Mouse (Mus musculus) forebrain, embryonic 15.5 days (tissue): ENCODE measurements at regions not wholly inside any gene's neighbourhood (a gene's known extent, or its start where the extent isn't known, plus 50 kb on each side); places are given as distances from the start of the nearest gene placed in this dataset.

ENCODE experiments used
- ATAC-seq: fragments of 200-750 bp; cut with Nextera tagmentation; replicated peaks from 2 replicates; pipeline ENCODE4 v1.8.0; 2017; ENCODE audit warnings: mild to moderate bottlenecking, moderate TSS enrichment, moderate library complexity
- H3K27ac ChIP-seq: fragments of 300-500 bp; sonication (generic); replicated peaks from 2 replicates; pipeline ENCODE4 v1.5.1; 2015; ENCODE audit warnings: mild to moderate bottlenecking, inconsistent platforms
- H3K27me3 ChIP-seq: fragments of 300-500 bp; sonication (generic); 2 replicates; pipeline ENCODE4 v1.6.1; 2015; ENCODE audit warnings: inconsistent platforms
- H3K36me3 ChIP-seq: fragments of 300-500 bp; sonication (generic); 2 replicates; pipeline ENCODE4 v1.6.1; 2015; ENCODE audit warnings: mild to moderate bottlenecking, inconsistent platforms
- H3K4me1 ChIP-seq: fragments of 300-500 bp; sonication (generic); 2 replicates; pipeline ENCODE4 v1.6.1; 2015; ENCODE audit warnings: inconsistent platforms
- H3K4me2 ChIP-seq: fragments of 300-500 bp; sonication (generic); replicated peaks from 2 replicates; pipeline ENCODE4 v1.6.1; 2015; ENCODE audit warnings: mild to moderate bottlenecking, inconsistent platforms
- H3K4me3 ChIP-seq: fragments of 300-500 bp; sonication (generic); 2 replicates; pipeline ENCODE4 v1.5.1; 2015; ENCODE audit warnings: mild to moderate bottlenecking, inconsistent platforms
- H3K9ac ChIP-seq: fragments of 300-500 bp; sonication (generic); replicated peaks from 2 replicates; pipeline ENCODE4 v1.6.1; 2015; ENCODE audit warnings: mild to moderate bottlenecking, inconsistent platforms
- H3K9me3 ChIP-seq: fragments of 300-500 bp; sonication (generic); 2 replicates; pipeline ENCODE4 v1.6.1; 2016; ENCODE audit warnings: inconsistent platforms
- WGBS: fragments of 180-500 bp; shearing (Covaris S2); methylation state at CpG from one replicate; pipeline ENCODE4 v1.1.7; 2015; ENCODE audit warnings: mixed read lengths; 5-methylcytosine and 5-hydroxymethylcytosine counted together

DNA sequence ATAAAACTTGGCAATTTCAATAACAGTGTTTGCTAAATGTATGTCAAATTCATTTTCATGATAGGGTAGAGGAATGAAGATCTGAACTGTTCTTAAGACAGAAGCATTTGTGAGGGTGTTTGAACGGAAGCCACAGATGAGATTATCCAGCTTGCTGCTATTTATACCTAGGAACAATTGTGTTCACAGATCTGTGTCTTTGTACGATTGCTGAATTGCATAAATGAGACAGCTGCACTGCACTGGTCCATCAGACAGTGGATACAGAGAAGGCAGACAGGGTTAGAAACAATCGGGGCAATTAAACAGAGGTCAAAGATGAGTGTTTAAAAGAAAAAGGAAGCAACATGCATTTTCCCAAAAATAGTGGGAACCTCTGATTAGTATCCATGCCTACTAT, 786.6 kb upstream of the Chrm3 start:
- H3K4me3 ChIP-seq = no peak overlapping the region
- no peak overlapping the region for H3K27ac ChIP-seq
- no peak overlapping the region for H3K9ac ChIP-seq
- no peak overlapping the region for H3K4me2 ChIP-seq
- WGBS = 78% methylated on average over 3 of the region's 3 CpGs
- H3K9me3 ChIP-seq = no peaks in the 10 kb centered on the region
- no peaks in the 10 kb centered on the region for H3K27me3 ChIP-seq
- no peaks in the 10 kb centered on the region for H3K36me3 ChIP-seq
- ATAC-seq = peak; percentile 63; the same call in 1 of the 2 replicates
- no peaks in the 10 kb centered on the region for H3K4me1 ChIP-seq

DNA sequence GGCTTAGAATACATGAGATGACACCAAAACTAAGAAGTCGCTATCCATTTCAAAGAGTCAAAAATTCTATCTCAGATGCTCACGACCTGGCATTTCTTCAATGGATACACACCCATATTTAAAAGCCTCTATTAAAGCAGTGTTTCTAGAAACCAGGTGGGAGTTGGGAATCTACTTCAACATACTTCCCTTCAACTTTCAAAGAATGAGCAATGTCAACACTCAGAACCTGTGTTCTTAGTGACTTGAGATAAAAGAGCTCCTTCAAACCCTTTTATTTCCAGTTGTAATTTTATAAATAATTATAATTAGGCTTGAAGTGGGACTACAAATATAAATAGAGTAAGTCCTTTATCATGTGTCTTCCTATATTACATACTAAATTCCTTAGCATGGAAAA, 747.0 kb upstream of the Chrm3 start:
- no peak for ATAC-seq
- Histone ChIP-seq H3K27ac (no peak overlapping the region), H3K4me2 (no peak overlapping the region), H3K27me3 (no peaks in the 10 kb centered on the region), H3K9ac (no peak overlapping the region), H3K4me1 (no peaks in the 10 kb centered on the region), H3K9me3 (no peaks in the 10 kb centered on the region), H3K4me3 (no peak overlapping the region), H3K36me3 (no peaks in the 10 kb centered on the region)
- 89% methylated on average over 2 of the region's 2 CpGs for WGBS

DNA sequence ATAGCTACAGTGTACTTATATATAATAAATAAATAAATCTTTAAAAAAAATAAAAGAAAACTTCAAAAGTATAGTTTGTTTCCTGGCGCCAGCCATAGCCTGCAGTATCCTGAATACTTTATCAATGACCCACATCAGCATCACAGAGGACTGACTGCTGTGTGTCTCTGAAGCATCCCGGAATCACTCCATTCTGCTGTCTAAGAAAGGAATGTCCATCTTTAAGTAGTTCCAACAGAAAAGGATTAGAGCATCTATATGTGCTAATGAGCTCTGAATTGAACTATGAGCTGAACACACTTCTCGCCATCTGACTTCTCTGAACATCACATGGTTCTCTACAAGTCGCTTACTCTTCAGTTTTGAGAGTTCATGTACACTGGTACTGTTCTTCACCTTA, 745.8 kb upstream of the Chrm3 start:
- Histone ChIP-seq H3K9ac (no peak overlapping the region), H3K9me3 (no peaks in the 10 kb centered on the region), H3K4me3 (no peak overlapping the region), H3K27ac (no peak overlapping the region), H3K4me1 (no peaks in the 10 kb centered on the region), H3K4me2 (no peak overlapping the region), H3K36me3 (no peaks in the 10 kb centered on the region), H3K27me3 (no peaks in the 10 kb centered on the region)
- 89% methylated on average over 4 of the region's 4 CpGs for WGBS
- ATAC-seq = no peak

GRCm38 (mm10) chr13:11105571-11105970, 744.9 kb upstream of the Chrm3 start:
- 81% methylated on average over 2 of the region's 2 CpGs for WGBS
- Histone ChIP-seq H3K9me3 (no peaks in the 10 kb centered on the region), H3K9ac (no peak overlapping the region), H3K4me1 (no peaks in the 10 kb centered on the region), H3K4me3 (no peak overlapping the region), H3K36me3 (no peaks in the 10 kb centered on the region), H3K27me3 (no peaks in the 10 kb centered on the region), H3K4me2 (no peak overlapping the region), H3K27ac (no peak overlapping the region)
- ATAC-seq = no peak

- H3K36me3 ChIP-seq = no peaks in the 10 kb centered on the region
- no peak overlapping the region for H3K4me3 ChIP-seq
- H3K27me3 ChIP-seq = no peaks in the 10 kb centered on the region
- no peak overlapping the region for H3K9ac ChIP-seq
- ATAC-seq = no peak
- H3K9me3 ChIP-seq = no peaks in the 10 kb centered on the region
- H3K27ac ChIP-seq = no peak overlapping the region
- H3K4me2 ChIP-seq = no peak overlapping the region
- no peaks in the 10 kb centered on the region for H3K4me1 ChIP-seq
These were observed 738.9 kb upstream of the Chrm3 start for GRCm38 (mm10) chr13:11099586-11099950.

DNA sequence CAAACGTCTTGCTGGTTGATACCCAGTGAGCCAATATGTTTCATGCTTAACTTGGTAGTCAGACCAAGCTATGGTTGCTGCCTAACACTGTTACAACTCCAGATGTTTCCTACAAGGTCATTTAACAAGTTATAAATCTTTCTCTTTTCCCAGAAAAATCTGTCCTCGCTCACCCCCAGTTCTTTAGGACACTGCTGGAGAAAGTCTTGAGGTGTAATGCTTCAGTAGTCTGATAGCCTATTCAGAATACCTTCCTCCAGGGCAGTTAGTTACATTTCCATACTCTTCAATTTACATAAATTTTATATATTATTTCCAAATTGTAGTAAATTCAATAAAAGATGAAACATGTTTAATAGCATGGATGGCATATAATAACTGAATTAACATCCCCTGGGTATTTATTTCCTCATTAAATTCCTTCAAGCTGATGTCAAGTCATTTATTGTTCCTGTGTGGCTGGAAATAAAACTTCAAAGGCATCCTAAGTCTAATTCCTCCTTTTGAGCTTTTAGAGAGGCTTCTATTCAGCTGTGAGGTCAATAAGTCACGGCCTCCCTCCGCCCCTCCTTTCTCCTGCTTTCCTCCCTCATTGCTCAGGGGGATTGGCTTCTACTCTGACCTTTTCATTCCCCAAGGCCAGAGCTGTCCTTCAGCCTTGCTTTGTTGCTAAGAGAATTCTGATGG, 738.4 kb upstream of the Chrm3 start:
- Histone ChIP-seq H3K4me2 (no peak overlapping the region), H3K9ac (no peak overlapping the region), H3K27ac (no peak overlapping the region), H3K9me3 (no peaks in the 10 kb centered on the region), H3K27me3 (no peaks in the 10 kb centered on the region), H3K4me1 (no peaks in the 10 kb centered on the region), H3K36me3 (no peaks in the 10 kb centered on the region), H3K4me3 (no peak overlapping the region)
- 24% methylated on average over 4 of the region's 4 CpGs for WGBS
- ATAC-seq = no peak

DNA sequence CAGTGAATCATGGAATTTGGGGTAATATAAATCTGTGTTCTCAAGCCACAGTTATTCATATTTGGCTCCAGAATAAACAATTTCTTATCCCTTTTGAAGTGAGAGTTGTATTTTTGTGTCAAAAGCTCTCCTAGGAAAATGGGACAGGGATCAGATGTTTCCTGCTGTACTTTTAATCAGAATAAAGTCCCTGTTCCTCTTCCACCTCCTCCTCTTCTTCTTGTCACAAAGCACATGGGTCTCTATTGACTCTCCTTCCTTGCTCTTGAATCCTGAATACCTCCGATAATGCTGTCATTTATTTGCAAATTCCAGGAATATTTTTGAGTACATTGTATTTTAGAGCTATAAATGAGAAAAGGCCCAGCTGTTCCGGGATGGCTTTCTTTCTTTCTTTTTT, 732.3 kb upstream of the Chrm3 start:
- Histone ChIP-seq H3K27me3 (no peaks in the 10 kb centered on the region), H3K4me2 (no peak overlapping the region), H3K27ac (no peak overlapping the region), H3K4me3 (no peak overlapping the region), H3K9me3 (no peaks in the 10 kb centered on the region), H3K4me1 (no peaks in the 10 kb centered on the region), H3K36me3 (no peaks in the 10 kb centered on the region), H3K9ac (no peak overlapping the region)
- WGBS = 69% methylated on average over 2 of the region's 2 CpGs
- ATAC-seq = no peak
